In the genomic region with DNA sequence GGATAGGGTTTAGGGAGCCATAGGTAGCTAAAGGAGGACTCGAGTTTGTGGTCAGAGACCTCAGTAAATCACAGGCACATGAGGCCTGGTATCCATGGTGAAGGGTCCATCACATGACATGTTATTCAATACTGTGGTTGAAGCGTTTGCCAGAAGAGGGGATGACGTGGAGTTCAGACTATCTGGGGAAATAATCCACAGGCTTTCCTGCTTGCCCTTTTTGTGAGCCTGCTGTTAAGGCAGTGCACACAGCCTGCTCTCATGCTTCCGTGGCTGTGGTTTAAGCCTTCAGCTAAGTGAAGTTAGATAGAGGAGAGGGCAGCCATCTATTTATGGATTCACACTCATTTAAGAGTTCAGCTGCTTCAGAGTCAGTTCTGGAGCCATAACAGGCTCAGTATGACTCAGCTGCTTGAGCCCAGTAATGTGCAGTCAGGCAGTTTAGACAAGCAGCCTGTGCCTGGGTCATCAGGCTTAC, we compare ENCODE assay signal across 9 mouse cellular contexts.
DNase-seq lines count a peak whose midpoint lies in the region; ATAC-seq and TF ChIP-seq lines count a peak whose summit lies in the region.
"Had no signal": no experiment of that assay in that cellular context is flagged by ENCODE, and none has a peak within 500 bp of the region (broad histone marks: within the 10 kb centered on the region; RNA-seq: fewer than 3 reads in every experiment).

No protein-coding gene starts in this region.

- H3K4me1 ChIP-seq in bone marrow macrophage, adult 2 months (ENCODE audit: control insufficient read depth, insufficient read depth, low read length) = peaks cover 32% of the 10 kb centered on the region
- peaks cover 9% of the 10 kb centered on the region for H3K4me1 ChIP-seq in heart, embryonic 16.5 days (ENCODE audit: control insufficient read depth, insufficient read depth, low read length)

- WGBS in heart, embryonic 16.5 days = 29% methylated on average over 4 of the region's 4 CpGs

- DNase-seq in gastrocnemius, adult 2 months = peak; percentile 56
- DNase-seq in gastrocnemius, postnatal 10 days = no peak
- peak; percentile 97 for DNase-seq in 3T3-L1 (ENCODE audit: low read depth, low spot score)
- no peak for DNase-seq in cerebellum, postnatal 14 days
- DNase-seq in left cerebral cortex, postnatal 14 days (ENCODE audit: low spot score in 2 of 2) = no peak
- no peak for DNase-seq in right cerebral cortex, postnatal 10 days (ENCODE audit: low spot score in 2 of 2)
- DNase-seq: spleen, adult 18-20 months had no signal

- ATAC-seq in heart, embryonic 16.5 days (replicated peaks; ENCODE audit: extremely low read depth, insufficient read depth, low FRiP score) = peak; percentile 85

- H3K27ac ChIP-seq in gastrocnemius, adult 2 months = peak overlapping the region; percentile 90
- H3K27ac ChIP-seq in bone marrow macrophage, adult 2 months (ENCODE audit: insufficient read depth, low read depth, low read length) = peak overlapping the region; percentile 90
- peak overlapping the region; percentile 71 for H3K27ac ChIP-seq in heart, embryonic 16.5 days (ENCODE audit: low read length)

- TF ChIP-seq POLR2A in bone marrow macrophage, adult 2 months (IDR thresholded peaks at IDR 0.05; ENCODE audit: borderline replicate concordance, low read depth, low read length) = no peak

- no peak for TF ChIP-seq CTCF in gastrocnemius, adult 2 months (IDR thresholded peaks at IDR 0.05)
- TF ChIP-seq CTCF in bone marrow macrophage, adult 2 months (IDR thresholded peaks at IDR 0.05; ENCODE audit: low read depth, low read length) = no peak

- no peak overlapping the region for H3K4me3 ChIP-seq in gastrocnemius, adult 2 months
- no peak overlapping the region for H3K4me3 ChIP-seq in bone marrow macrophage, adult 2 months (ENCODE audit: insufficient read depth, low read length)
- no peak overlapping the region for H3K4me3 ChIP-seq in heart, embryonic 16.5 days (ENCODE audit: low read length)

- intact Hi-C loops in gastrocnemius, adult 2 months (cut with DNase I) = no loop called here
- intact Hi-C loops in left cerebral cortex, postnatal 14 days (cut with DNase I) = no loop called here

- no peak overlapping the region for H3K4me2 ChIP-seq in heart, embryonic 16.5 days (ENCODE audit: low read depth, low read length)

- no peaks in the 10 kb centered on the region for H3K9me3 ChIP-seq in heart, embryonic 16.5 days (replicated peaks; ENCODE audit: control insufficient read depth, low read length)

- H3K36me3 ChIP-seq in heart, embryonic 16.5 days (ENCODE audit: control insufficient read depth, insufficient read depth) = no peaks in the 10 kb centered on the region; the same call in 1 of the 2 replicates

- H3K9ac ChIP-seq in heart, embryonic 16.5 days (ENCODE audit: low read length) = 0 out of 2 replicates have a peak overlapping the region, but pooled peaks have one; percentile 4

- H3K27me3 ChIP-seq in heart, embryonic 16.5 days (ENCODE audit: control insufficient read depth, insufficient read depth, low read length) = no peaks in the 10 kb centered on the region

Comparison
In these comparisons a context has a peak if more than half of its experiments do, and no peak if none do; other contexts are left out.
1. DNase-seq: peak in gastrocnemius, adult 2 months (single experiment) and 3T3-L1 (single experiment); none in gastrocnemius, postnatal 10 days (single experiment), cerebellum, postnatal 14 days (0 of 2), left cerebral cortex, postnatal 14 days (0 of 2) and right cerebral cortex, postnatal 10 days (0 of 2).
2. Peak in every context shown above with its lines, with median percentiles within 50 percentile points of each other: H3K27ac ChIP-seq.